Mouse (Mus musculus) testis, adult 2 months (tissue): Measurements from ENCODE around the gene Numbl.

Experiments used
- CTCF ChIP-seq: fragments of 200-500 bp; IDR thresholded peaks from 2 replicates; pipeline ENCODE4 v1.5.1; 2012; ENCODE audit warnings: low read depth, mild to moderate bottlenecking, inconsistent platforms, low read length, moderate library complexity; ENCODE audit not compliant: control insufficient read depth, insufficient read depth, insufficient replicate concordance
- POLR2A ChIP-seq: fragments of 200-500 bp; IDR thresholded peaks from 2 replicates; pipeline ENCODE4 v1.6.1; 2012; ENCODE audit warnings: low read depth, mild to moderate bottlenecking, inconsistent platforms, low read length, moderate library complexity; ENCODE audit not compliant: control insufficient read depth

- TF ChIP-seq POLR2A (no peak), CTCF (no peak)
These were observed 39.6 kb upstream of the Numbl start for GRCm38 (mm10) chr7:27218586-27218985.
